In the genomic region with DNA sequence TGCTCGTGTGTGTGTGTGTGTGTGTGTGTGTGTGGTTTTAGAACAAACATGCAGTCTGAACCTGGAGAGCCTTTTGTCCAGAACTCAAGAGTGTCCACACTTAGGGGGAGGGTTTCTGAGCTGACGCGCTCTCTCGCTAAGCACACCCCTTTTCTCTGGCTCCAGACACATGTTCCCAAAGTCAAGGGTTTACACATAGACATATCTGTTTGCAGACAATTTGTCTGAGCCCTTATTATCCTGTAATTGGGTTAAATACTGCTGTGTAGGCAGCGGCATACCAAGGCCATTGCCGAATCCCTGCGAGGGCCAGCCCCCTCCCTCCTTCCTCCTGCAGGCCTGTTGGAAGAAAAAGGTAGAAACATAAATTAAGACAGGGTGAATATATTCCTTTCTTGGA, we compare ENCODE assay signal across 16 mouse cellular contexts.
DNase-seq lines count a peak whose midpoint lies in the region; ATAC-seq and TF ChIP-seq lines count a peak whose summit lies in the region.
"Had no signal": no experiment of that assay in that cellular context is flagged by ENCODE, and none has a peak within 500 bp of the region (broad histone marks: within the 10 kb centered on the region; RNA-seq: fewer than 3 reads in every experiment).

No protein-coding gene starts in this region.

- 46% methylated on average over 7 of the region's 7 CpGs for WGBS in forebrain, postnatal 0 days
- 56% methylated on average over 7 of the region's 7 CpGs for WGBS in forebrain, embryonic 13.5 days
- WGBS in lung, embryonic 16.5 days: 35% methylated on average over 7 of the region's 7 CpGs
- 70% methylated on average over 7 of the region's 7 CpGs for WGBS in limb, embryonic 10.5 days
- WGBS in stomach, embryonic 15.5 days: 38% methylated on average over 7 of the region's 7 CpGs
- 74% methylated on average over 7 of the region's 7 CpGs for WGBS in hindbrain, embryonic 14.5 days

- no peaks in the 10 kb centered on the region for H3K27me3 ChIP-seq in forebrain, postnatal 0 days (ENCODE audit: insufficient read depth, low read length)
- no peaks in the 10 kb centered on the region for H3K27me3 ChIP-seq in forebrain, embryonic 13.5 days
- H3K27me3 ChIP-seq in lung, embryonic 16.5 days (ENCODE audit: control insufficient read depth, insufficient read depth, low read depth, low read length): no peaks in the 10 kb centered on the region
- peaks cover 11% of the 10 kb centered on the region for H3K27me3 ChIP-seq in limb, embryonic 10.5 days (ENCODE audit: low read depth, poor library complexity, severe bottlenecking)
- H3K27me3 ChIP-seq in stomach, embryonic 15.5 days (replicated peaks): no peaks in the 10 kb centered on the region
- H3K27me3 ChIP-seq in hindbrain, embryonic 14.5 days (ENCODE audit: control insufficient read depth, insufficient read depth, low read length): no peaks in the 10 kb centered on the region
- H3K27me3 ChIP-seq: CH12.LX; heart, embryonic 15.5 days had no signal

- no peaks in the 10 kb centered on the region for H3K36me3 ChIP-seq in forebrain, postnatal 0 days (ENCODE audit: insufficient read depth)
- no peaks in the 10 kb centered on the region for H3K36me3 ChIP-seq in forebrain, embryonic 13.5 days (ENCODE audit: poor library complexity, severe bottlenecking)
- no peaks in the 10 kb centered on the region for H3K36me3 ChIP-seq in lung, embryonic 16.5 days (ENCODE audit: control insufficient read depth, insufficient read depth, low read length)
- no peaks in the 10 kb centered on the region for H3K36me3 ChIP-seq in limb, embryonic 10.5 days
- no peaks in the 10 kb centered on the region for H3K36me3 ChIP-seq in stomach, embryonic 15.5 days
- H3K36me3 ChIP-seq in hindbrain, embryonic 14.5 days (replicated peaks; ENCODE audit: control insufficient read depth, insufficient read depth): no peaks in the 10 kb centered on the region
- H3K36me3 ChIP-seq: heart, embryonic 15.5 days; hindbrain, embryonic 10.5 days had no signal

- TF ChIP-seq CTCF in forebrain, postnatal 0 days (IDR thresholded peaks at IDR 0.05; ENCODE audit: low read depth): no peak

- no peak overlapping the region for H3K27ac ChIP-seq in forebrain, postnatal 0 days (ENCODE audit: low read depth, low read length)
- H3K27ac ChIP-seq in forebrain, embryonic 13.5 days: no peak overlapping the region
- no peak overlapping the region for H3K27ac ChIP-seq in lung, embryonic 16.5 days (ENCODE audit: low read length)
- peak overlapping the region; percentile 47 for H3K27ac ChIP-seq in limb, embryonic 10.5 days
- 0 out of 2 replicates have a peak overlapping the region, but pooled peaks have one; percentile 35 for H3K27ac ChIP-seq in stomach, embryonic 15.5 days
- H3K27ac ChIP-seq in hindbrain, embryonic 14.5 days: no peak overlapping the region
- H3K27ac ChIP-seq: gastrocnemius, adult 2 months; heart, embryonic 15.5 days; hindbrain, embryonic 10.5 days had no signal

- DNase-seq in forebrain, postnatal 0 days: no peak
- DNase-seq in lung, adult 18-20 months: no peak
- no peak for DNase-seq in limb, embryonic 10.5 days (ENCODE audit: low spot score)
- no peak for DNase-seq in hindbrain, embryonic 14.5 days (ENCODE audit: low spot score)
- no peak for DNase-seq in right cerebral cortex, postnatal 14 days
- DNase-seq: cerebellum, postnatal 14 days; gastrocnemius, adult 2 months; heart, adult 18-20 months; kidney, adult 2 months had no signal

- no peaks in the 10 kb centered on the region for H3K9me3 ChIP-seq in forebrain, postnatal 0 days (ENCODE audit: low read length)
- no peaks in the 10 kb centered on the region for H3K9me3 ChIP-seq in forebrain, embryonic 13.5 days (replicated peaks)
- no peaks in the 10 kb centered on the region for H3K9me3 ChIP-seq in lung, embryonic 16.5 days (ENCODE audit: control insufficient read depth, low read length)
- no peaks in the 10 kb centered on the region for H3K9me3 ChIP-seq in limb, embryonic 10.5 days (replicated peaks)
- H3K9me3 ChIP-seq in stomach, embryonic 15.5 days: no peaks in the 10 kb centered on the region
- no peaks in the 10 kb centered on the region for H3K9me3 ChIP-seq in hindbrain, embryonic 14.5 days (ENCODE audit: control insufficient read depth, low read length)
- H3K9me3 ChIP-seq: heart, embryonic 15.5 days; hindbrain, embryonic 10.5 days had no signal

- ATAC-seq in forebrain, postnatal 0 days: peak; percentile 27; the same call in 1 of the 2 replicates
- no peak for ATAC-seq in forebrain, embryonic 13.5 days
- ATAC-seq in lung, embryonic 16.5 days (ENCODE audit: low read depth): peak; percentile 31; the same call in 1 of the 2 replicates
- peak; percentile 33; the same call in 1 of the 2 replicates for ATAC-seq in stomach, embryonic 15.5 days (ENCODE audit: insufficient read depth, low FRiP score, low read depth)
- no peak for ATAC-seq in hindbrain, embryonic 14.5 days (ENCODE audit: low FRiP score)
- ATAC-seq: forebrain, embryonic 14.5 days had no signal

- H3K4me1 ChIP-seq in forebrain, postnatal 0 days (ENCODE audit: insufficient read depth): no peaks in the 10 kb centered on the region
- H3K4me1 ChIP-seq in forebrain, embryonic 13.5 days: 0 out of 2 replicates have a peak, but pooled peaks cover 3% of the 10 kb centered on the region
- peaks cover 4% of the 10 kb centered on the region for H3K4me1 ChIP-seq in lung, embryonic 16.5 days (replicated peaks; ENCODE audit: control insufficient read depth, insufficient read depth, low read length)
- peaks cover 27% of the 10 kb centered on the region for H3K4me1 ChIP-seq in limb, embryonic 10.5 days
- H3K4me1 ChIP-seq in stomach, embryonic 15.5 days: peaks cover 7% of the 10 kb centered on the region; the same call in 1 of the 2 replicates
- no peaks in the 10 kb centered on the region for H3K4me1 ChIP-seq in hindbrain, embryonic 14.5 days (replicated peaks; ENCODE audit: control insufficient read depth, insufficient read depth, low read length)

- H3K4me2 ChIP-seq in forebrain, postnatal 0 days (ENCODE audit: low read depth): no peak overlapping the region
- H3K4me2 ChIP-seq in forebrain, embryonic 13.5 days: no peak overlapping the region
- no peak overlapping the region for H3K4me2 ChIP-seq in lung, embryonic 16.5 days (ENCODE audit: low read depth, low read length)
- H3K4me2 ChIP-seq in stomach, embryonic 15.5 days: no peak overlapping the region
- no peak overlapping the region for H3K4me2 ChIP-seq in hindbrain, embryonic 14.5 days (replicated peaks)
- H3K4me2 ChIP-seq: heart, embryonic 15.5 days had no signal

- no peak overlapping the region for H3K4me3 ChIP-seq in forebrain, postnatal 0 days (ENCODE audit: low read depth, low read length)
- H3K4me3 ChIP-seq in forebrain, embryonic 13.5 days: no peak overlapping the region
- H3K4me3 ChIP-seq in lung, embryonic 16.5 days (ENCODE audit: low read length): no peak overlapping the region
- no peak overlapping the region for H3K4me3 ChIP-seq in limb, embryonic 10.5 days
- no peak overlapping the region for H3K4me3 ChIP-seq in stomach, embryonic 15.5 days (replicated peaks)
- no peak overlapping the region for H3K4me3 ChIP-seq in hindbrain, embryonic 14.5 days (replicated peaks; ENCODE audit: low read length)
- H3K4me3 ChIP-seq: gastrocnemius, adult 2 months; heart, embryonic 15.5 days; hindbrain, embryonic 10.5 days had no signal

- no peak overlapping the region for H3K9ac ChIP-seq in forebrain, postnatal 0 days
- no peak overlapping the region for H3K9ac ChIP-seq in forebrain, embryonic 13.5 days
- H3K9ac ChIP-seq in lung, embryonic 16.5 days (ENCODE audit: low read length): no peak overlapping the region
- no peak overlapping the region for H3K9ac ChIP-seq in stomach, embryonic 15.5 days
- no peak overlapping the region for H3K9ac ChIP-seq in hindbrain, embryonic 14.5 days
- H3K9ac ChIP-seq: heart, embryonic 15.5 days had no signal

Comparison
In these comparisons a context has a peak if more than half of its experiments do, and no peak if none do; other contexts are left out.
1. ATAC-seq: peak in forebrain, postnatal 0 days (single experiment), lung, embryonic 16.5 days (single experiment) and stomach, embryonic 15.5 days (single experiment); none in forebrain, embryonic 13.5 days (single experiment) and hindbrain, embryonic 14.5 days (single experiment).
2. H3K27ac ChIP-seq: peak in limb, embryonic 10.5 days (single experiment) and stomach, embryonic 15.5 days (single experiment); none in forebrain, postnatal 0 days (single experiment), forebrain, embryonic 13.5 days (single experiment), lung, embryonic 16.5 days (single experiment) and hindbrain, embryonic 14.5 days (single experiment).